Mouse (Mus musculus) hindbrain, embryonic 16.5 days (tissue): ENCODE data around the gene Nudt16l1. TPM values are rescaled to one million over a fixed set of nuclear protein-coding genes. Genes with fewer than 3 reads are reported as not detected.

ENCODE experiments used
- ATAC-seq: fragments of 200-750 bp; cut with Nextera tagmentation; 2 replicates; pipeline ENCODE4 v1.8.0; 2017; ENCODE audit warnings: moderate TSS enrichment, moderate library complexity
- H3K27ac ChIP-seq: fragments of 300-500 bp; sonication (generic); 2 replicates; pipeline ENCODE4 v1.5.1; 2014; ENCODE audit warnings: low read depth, mild to moderate bottlenecking, control low read depth, low read length, moderate library complexity
- H3K27me3 ChIP-seq: fragments of 300-500 bp; sonication (generic); replicated peaks from 2 replicates; pipeline ENCODE4 v1.6.1; 2014; ENCODE audit warnings: low read length; ENCODE audit not compliant: control insufficient read depth, insufficient read depth
- H3K36me3 ChIP-seq: fragments of 300-500 bp; sonication (generic); 2 replicates; pipeline ENCODE4 v1.6.1; 2014; ENCODE audit warnings: mild to moderate bottlenecking, low read length, moderate library complexity, mixed read lengths; ENCODE audit not compliant: control insufficient read depth, insufficient read depth
- H3K4me1 ChIP-seq: fragments of 300-500 bp; sonication (generic); 2 replicates; pipeline ENCODE4 v1.6.1; 2014; ENCODE audit warnings: low read depth, low read length; ENCODE audit not compliant: control insufficient read depth, insufficient read depth
- H3K4me2 ChIP-seq: fragments of 300-500 bp; sonication (generic); 2 replicates; pipeline ENCODE4 v1.6.1; 2014; ENCODE audit warnings: mild to moderate bottlenecking, low read length, control low read depth, moderate library complexity
- H3K4me3 ChIP-seq: fragments of 300-500 bp; sonication (generic); 2 replicates; pipeline ENCODE4 v1.5.1; 2014; ENCODE audit warnings: mild to moderate bottlenecking, low read length, control low read depth, moderate library complexity
- H3K9ac ChIP-seq: fragments of 300-500 bp; sonication (generic); 2 replicates; pipeline ENCODE4 v1.6.1; 2014; ENCODE audit warnings: low read depth, mild to moderate bottlenecking, control low read depth, low read length, moderate library complexity
- H3K9me3 ChIP-seq: fragments of 300-500 bp; sonication (generic); 2 replicates; pipeline ENCODE4 v1.6.1; 2014; ENCODE audit warnings: mild to moderate bottlenecking, low read length, moderate library complexity; ENCODE audit not compliant: control insufficient read depth
- WGBS: fragments of 180-500 bp; shearing (Covaris S2); extraction: QIAGEN DNeasy Blood & Tissue Kit; methylation state at CpG from one replicate; pipeline ENCODE4 v1.1.7; 2014; 5-methylcytosine and 5-hydroxymethylcytosine counted together
- polyA plus RNA-seq: library from polyadenylated mRNA; unstranded; fragments of >200 nt; fragmentation: Nextera tagmentation; extraction: Ambion mirVana; gene quantifications from 2 replicates; pipeline ENCODE4 v1.2.1, GENCODE M21; 2015

Gene Nudt16l1
- polyA plus RNA-seq, 1 experiment from 2014 or later = 137 TPM

- no peaks in the 10 kb centered on the region for H3K9me3 ChIP-seq
- WGBS = 54% methylated on average over 5 of the region's 5 CpGs
- H3K36me3 ChIP-seq = no peaks in the 10 kb centered on the region
- no peak overlapping the region for H3K27ac ChIP-seq
- no peak overlapping the region for H3K4me3 ChIP-seq
- no peak for ATAC-seq
- H3K27me3 ChIP-seq = no peaks in the 10 kb centered on the region
- H3K9ac ChIP-seq = no peak overlapping the region
- H3K4me1 ChIP-seq = no peaks in the 10 kb centered on the region
- H3K4me2 ChIP-seq = no peak overlapping the region
These were observed 39.9 kb downstream of the Nudt16l1 start for GRCm38 (mm10) chr16:4978275-4979051.

- H3K36me3 ChIP-seq = no peaks in the 10 kb centered on the region
- no peak overlapping the region for H3K4me2 ChIP-seq
- ATAC-seq = peak; percentile 64; the same call in 1 of the 2 replicates
- no peaks in the 10 kb centered on the region for H3K9me3 ChIP-seq
- no peak overlapping the region for H3K27ac ChIP-seq
- H3K27me3 ChIP-seq = no peaks in the 10 kb centered on the region
- H3K9ac ChIP-seq = no peak overlapping the region
- H3K4me3 ChIP-seq = no peak overlapping the region
- H3K4me1 ChIP-seq = no peaks in the 10 kb centered on the region
- WGBS = 70% methylated on average over 4 of the region's 4 CpGs
These were observed 41.3 kb downstream of the Nudt16l1 start for GRCm38 (mm10) chr16:4979755-4980380.

GRCm38 (mm10) chr16:4984717-4985116, 46.2 kb downstream of the Nudt16l1 start:
- H3K36me3 ChIP-seq = no peaks in the 10 kb centered on the region
- ATAC-seq = no peak

More at GRCm38 (mm10) chr16:4984717-4985116, 46.2 kb downstream of the Nudt16l1 start:
- no peaks in the 10 kb centered on the region for H3K27me3 ChIP-seq
- no peaks in the 10 kb centered on the region for H3K9me3 ChIP-seq
- no peak overlapping the region for H3K27ac ChIP-seq
- no peak overlapping the region for H3K4me3 ChIP-seq
- H3K9ac ChIP-seq = no peak overlapping the region
- H3K4me1 ChIP-seq = no peaks in the 10 kb centered on the region
- 95% methylated on average over 12 of the region's 12 CpGs for WGBS
- no peak overlapping the region for H3K4me2 ChIP-seq

Other genes starting within 250 kb of the Nudt16l1 start
- 53.7 and 58.2 TPM in 2 replicates for gene Nmral1, start 219.4 kb upstream of the Nudt16l1 start, polyA plus RNA-seq
- gene Hmox2, start 212.4 kb upstream of the Nudt16l1 start, polyA plus RNA-seq = 107 and 121 TPM in 2 replicates
- 137 and 143 TPM in 2 replicates for gene Cdip1, start 148.5 kb upstream of the Nudt16l1 start, polyA plus RNA-seq
- 0.13 and 0.19 TPM in 2 replicates for gene 4930562C15Rik, start 103.3 kb upstream of the Nudt16l1 start, polyA plus RNA-seq
- gene Ubald1, start 58.4 kb upstream of the Nudt16l1 start, polyA plus RNA-seq = 55.2 and 73.2 TPM in 2 replicates
- gene Mgrn1, start 52.5 kb upstream of the Nudt16l1 start, polyA plus RNA-seq = 133 and 140 TPM in 2 replicates
- 68.6 and 71.5 TPM in 2 replicates for gene Anks3, start 25.4 kb downstream of the Nudt16l1 start, polyA plus RNA-seq
- gene Sept12, start 59.1 kb downstream of the Nudt16l1 start, polyA plus RNA-seq = not detected in 2 replicates
- gene Smim22, start 68.5 kb downstream of the Nudt16l1 start, polyA plus RNA-seq = 4.0 and 4.2 TPM in 2 replicates
- 152 and 171 TPM in 2 replicates for gene Rogdi, start 74.8 kb downstream of the Nudt16l1 start, polyA plus RNA-seq
- 171 and 192 TPM in 2 replicates for gene Glyr1, start 111.1 kb downstream of the Nudt16l1 start, polyA plus RNA-seq
- 9.0 and 10.4 TPM in 2 replicates for gene Ubn1, start 111.3 kb downstream of the Nudt16l1 start, polyA plus RNA-seq
- gene Ppl, start 193.7 kb downstream of the Nudt16l1 start, polyA plus RNA-seq = 0.07 and 0.16 TPM in 2 replicates
- gene Sec14l5, start 208.3 kb downstream of the Nudt16l1 start, polyA plus RNA-seq = 0.15 and 0.27 TPM in 2 replicates